Mouse (Mus musculus) liver (tissue): ENCODE measurements at regions not wholly inside any gene's neighbourhood (a gene's known extent, or its start where the extent isn't known, plus 50 kb on each side); places are given as distances from the start of the nearest gene placed in this dataset.

ENCODE experiments used
- DNase-seq: peaks from one replicate; pipeline ENCODE4 v3.0.0-alpha.2; 2020; ENCODE audit warnings: mixed read lengths

- no peak for DNase-seq
Measured at GRCm38 (mm10) chr9:120769056-120769455, 160.0 kb upstream of the Ctnnb1 start.

DNA sequence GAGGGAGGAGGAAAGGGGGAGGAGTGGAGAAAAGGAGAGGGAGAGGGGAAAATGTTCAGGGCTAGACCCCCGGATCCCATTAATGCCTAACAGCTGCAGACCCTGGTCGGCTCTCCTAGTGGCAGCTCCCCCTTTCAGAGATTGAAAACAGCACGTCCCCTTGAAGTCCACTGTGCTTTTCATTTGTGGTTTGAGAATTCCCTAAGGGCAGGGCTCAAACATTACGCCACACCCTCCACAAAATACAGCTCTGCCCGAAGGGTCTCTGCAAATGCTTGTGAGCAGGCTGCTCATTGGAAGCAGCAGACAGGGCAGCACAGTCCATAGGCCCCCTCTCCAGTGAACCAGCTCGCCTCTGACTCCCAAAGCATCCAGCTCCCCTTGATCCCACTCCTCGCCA is 159.3 kb upstream of the Ctnnb1 start:
- no peak for DNase-seq

DNA sequence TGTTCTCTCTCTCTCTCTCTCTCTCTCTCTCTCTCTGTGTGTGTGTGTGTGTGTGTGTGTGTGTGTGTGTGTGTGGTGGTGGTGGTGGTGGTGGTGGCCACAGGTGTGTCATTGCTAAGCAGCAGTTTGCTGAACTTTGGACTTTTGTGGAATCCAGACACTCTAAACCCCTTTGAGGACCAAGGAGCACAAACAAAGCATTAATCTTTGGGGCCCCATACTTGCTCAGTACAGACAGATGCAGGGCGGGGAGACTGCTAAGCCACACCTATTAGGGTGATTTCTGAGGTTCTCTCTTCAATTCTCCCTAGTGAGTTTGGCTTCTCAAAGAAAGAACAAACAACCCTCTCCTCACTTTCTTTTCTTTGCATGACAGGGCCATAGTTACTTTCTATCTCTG is 158.1 kb upstream of the Ctnnb1 start:
- no peak for DNase-seq

DNA sequence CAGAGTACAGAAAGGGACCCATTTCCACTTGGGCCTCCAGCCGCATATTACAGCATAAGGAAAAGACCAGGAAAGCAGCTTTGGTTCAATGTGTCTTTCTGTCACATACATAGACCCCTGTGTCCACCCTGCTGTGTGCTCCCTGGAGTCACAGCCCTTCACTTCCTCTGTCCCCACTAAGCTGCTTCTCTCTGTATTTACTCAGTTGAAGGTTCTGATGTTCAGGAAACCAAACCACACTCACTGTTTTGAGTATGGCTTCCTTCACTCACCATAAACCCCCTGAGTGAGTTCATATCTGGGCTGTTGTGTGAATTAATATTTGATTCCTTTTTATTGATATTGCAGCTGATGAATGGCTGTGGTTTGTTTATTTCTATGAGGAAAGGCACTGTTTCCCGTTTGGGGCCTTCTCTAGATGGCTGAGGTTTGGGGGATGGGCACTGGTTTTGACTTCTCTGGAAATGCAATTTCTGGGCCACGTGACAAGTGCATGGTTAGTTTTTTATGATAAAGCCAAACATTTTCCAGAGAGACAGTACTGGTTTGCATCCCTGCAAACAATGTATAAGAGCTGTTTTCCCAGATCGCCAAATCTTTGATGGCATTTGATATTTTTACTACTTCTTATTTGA is 157.0 kb upstream of the Ctnnb1 start:
- no peak for DNase-seq

DNA sequence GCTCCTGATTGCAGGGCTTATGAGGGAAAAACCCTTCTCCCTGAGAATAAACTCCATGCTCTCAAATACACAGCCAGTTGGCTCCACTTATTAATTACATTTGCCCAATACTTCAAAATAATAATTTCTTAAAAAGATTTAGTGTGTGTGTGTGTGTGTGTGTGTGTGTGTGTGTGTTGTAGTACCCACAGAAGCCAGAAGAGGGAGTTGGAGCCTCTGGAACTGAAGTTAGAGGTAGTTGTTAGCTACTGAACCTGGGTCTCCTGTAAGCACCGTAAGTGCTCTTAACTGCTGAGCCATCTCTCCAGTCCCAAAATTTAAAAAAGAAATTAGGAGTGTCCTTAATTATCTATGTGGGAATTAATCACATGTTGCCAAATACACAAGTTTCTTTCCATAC is 154.8 kb upstream of the Ctnnb1 start:
- DNase-seq, result no peak

DNA sequence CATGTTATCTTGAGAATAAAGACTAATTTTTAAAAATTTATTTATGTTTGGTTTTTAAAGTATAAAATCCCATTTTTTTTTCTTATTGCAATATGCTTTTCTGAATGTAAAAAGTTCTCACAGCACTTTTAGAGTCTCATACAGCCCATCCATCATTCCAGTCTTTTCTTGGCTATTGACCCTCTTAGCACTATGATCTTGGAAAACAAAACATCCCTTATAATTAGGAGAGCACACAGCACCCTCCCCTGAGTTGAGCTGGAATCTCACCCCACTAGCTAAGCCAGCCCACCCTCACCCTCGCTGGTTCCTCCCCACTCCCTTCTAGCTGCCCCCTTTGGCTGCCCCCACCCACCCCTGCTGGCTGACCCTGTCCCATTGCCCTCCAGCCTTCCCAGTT is 154.2 kb upstream of the Ctnnb1 start:
- no peak for DNase-seq

GRCm38 (mm10) chr9:120775721-120776120 is 153.3 kb upstream of the Ctnnb1 start:
- DNase-seq, result no peak

GRCm38 (mm10) chr9:120776456-120777001 is 152.5 kb upstream of the Ctnnb1 start:
- DNase-seq, result peak; percentile 14

- no peak for DNase-seq
Measured at GRCm38 (mm10) chr9:120777016-120777415, 152.0 kb upstream of the Ctnnb1 start.

GRCm38 (mm10) chr9:120777501-120777900 is 151.5 kb upstream of the Ctnnb1 start:
- DNase-seq, result no peak

- no peak for DNase-seq
Measured at GRCm38 (mm10) chr9:120778423-120778822, 150.6 kb upstream of the Ctnnb1 start.

DNA sequence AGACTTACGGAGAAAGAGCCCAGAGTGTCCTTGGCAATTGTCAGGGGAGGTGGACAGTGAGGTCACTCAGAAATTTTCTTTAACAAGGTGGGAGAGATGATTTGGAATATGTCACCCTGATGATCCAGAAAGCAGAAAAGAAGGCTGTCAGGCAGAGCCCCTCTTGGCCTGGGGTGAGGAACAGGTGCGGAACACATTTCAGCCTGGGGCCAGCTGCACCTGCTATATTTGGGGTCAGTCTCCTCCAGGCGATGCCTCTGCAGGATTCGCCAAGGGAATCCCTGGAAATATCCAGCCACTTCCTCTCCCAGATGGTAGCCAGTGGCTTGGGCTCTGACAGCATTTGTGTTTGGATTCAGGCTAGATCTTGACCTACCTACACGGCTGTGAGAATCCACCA is 134.8 kb upstream of the Ctnnb1 start:
- DNase-seq, result no peak

DNA sequence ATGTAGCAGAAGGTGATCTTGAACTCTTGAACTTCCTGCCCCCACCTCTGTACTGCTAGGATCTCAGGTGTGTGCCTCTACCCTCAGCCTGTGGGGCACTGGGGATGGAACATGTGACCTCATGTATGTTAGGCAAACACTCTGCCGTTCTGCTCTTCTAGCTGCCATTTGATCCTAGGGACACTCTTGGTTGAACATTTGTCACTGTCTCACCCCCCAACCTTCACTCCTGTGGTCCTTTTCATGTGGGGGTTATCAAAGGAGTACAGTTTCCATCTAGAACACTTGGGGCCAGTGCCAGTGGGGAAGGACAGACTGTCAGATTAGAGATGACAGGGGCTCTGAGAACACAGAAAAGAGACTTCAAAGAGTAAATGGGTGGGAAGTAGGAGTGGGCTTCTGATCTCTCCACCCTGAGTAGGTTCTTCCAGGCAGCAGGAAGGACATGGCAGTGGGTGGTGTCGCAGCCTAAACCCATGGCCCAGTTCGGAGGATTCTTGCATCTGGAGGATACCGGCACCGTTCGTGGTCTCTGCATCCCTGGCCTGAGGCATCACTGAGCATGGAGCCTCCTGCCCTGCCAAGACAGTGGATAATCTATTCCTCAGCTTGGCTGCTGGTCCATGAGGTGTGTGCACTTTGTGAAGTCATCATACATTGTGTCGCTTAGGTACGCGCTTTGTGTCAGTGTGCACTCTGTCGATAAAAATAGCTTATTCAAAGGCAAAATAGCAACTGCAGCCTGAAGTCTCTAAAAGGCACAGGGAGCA is 132.7 kb upstream of the Ctnnb1 start:
- no peak for DNase-seq

DNA sequence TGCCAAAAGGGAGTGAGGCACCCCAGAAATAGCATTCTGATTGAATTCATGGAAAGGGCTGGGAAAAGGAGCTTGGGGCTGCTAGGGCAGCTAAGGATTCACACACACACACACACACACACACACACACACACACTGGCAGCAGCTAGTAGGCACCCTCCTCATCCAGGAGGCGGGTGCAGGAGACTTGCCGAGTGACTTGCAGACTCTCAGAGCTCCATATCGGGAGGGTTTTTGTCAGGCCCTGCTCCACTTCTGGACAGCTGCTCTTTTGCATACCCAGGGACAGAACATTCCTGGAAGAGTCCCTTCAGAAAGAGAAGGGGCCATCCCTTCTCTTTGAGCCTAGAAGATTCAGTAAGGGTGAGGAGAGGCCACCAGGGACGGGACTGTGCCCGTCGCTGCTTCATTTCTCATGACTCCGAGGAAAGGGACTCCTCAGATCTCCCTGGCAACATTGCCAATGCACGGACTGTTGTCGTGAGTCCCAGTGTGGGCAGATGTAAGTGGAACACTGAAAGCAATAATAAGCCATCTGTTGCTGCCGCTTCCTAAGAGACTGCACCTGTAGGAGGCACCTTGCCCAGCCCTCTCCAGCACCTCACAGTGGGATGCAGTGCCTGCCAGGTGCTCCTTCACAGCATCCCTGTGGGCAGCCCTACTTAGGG is 130.9 kb upstream of the Ctnnb1 start:
- no peak for DNase-seq

- no peak for DNase-seq
Measured at GRCm38 (mm10) chr9:120798901-120799300, 130.1 kb upstream of the Ctnnb1 start.

DNA sequence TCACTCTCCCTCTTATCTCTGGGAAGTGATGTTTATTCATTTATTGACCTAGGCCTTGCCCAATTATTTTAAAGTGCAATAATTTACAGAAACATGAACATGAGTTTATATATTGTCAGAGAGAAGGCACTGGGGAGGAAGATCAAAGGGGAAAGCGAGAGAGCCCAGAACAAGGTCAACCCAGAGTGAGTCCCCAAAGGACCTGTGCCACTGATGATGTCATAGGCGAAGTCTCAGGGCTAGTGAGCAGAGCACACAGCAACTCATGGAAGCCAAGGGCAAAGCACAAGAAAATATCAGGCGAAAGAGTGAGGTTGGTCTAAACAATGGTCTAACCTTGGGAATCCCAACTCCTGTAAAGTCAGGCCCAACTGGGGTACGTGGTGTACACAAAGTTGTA is 126.4 kb upstream of the Ctnnb1 start:
- DNase-seq, result no peak

DNA sequence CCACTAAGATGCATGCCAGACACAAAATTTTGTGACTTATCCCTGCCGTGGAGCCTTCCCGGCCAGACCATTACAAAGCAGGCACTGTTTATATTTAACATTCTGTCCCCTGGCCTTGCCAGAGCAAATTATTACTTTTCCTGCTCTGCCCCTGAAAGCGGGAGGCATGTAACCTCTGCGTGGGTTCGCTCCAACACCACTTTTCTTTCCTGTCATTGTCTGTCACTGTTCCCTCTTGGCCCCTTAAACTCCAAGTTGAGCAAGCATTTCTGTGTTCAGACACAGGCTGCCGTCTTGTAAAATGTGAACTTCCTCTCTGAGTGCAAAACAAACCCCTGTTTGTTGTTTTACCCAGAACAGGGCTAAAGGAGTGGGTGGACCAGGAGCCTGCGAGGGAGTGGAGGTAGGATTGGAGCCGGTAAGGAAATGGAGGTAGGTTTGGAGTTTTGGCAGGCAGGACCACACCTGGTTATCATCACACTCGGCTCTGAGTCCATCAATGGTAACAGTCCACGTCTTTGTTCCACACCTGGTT is 124.2 kb upstream of the Ctnnb1 start:
- DNase-seq, result no peak

GRCm38 (mm10) chr9:120808741-120809425 is 120.1 kb upstream of the Ctnnb1 start:
- no peak for DNase-seq

DNA sequence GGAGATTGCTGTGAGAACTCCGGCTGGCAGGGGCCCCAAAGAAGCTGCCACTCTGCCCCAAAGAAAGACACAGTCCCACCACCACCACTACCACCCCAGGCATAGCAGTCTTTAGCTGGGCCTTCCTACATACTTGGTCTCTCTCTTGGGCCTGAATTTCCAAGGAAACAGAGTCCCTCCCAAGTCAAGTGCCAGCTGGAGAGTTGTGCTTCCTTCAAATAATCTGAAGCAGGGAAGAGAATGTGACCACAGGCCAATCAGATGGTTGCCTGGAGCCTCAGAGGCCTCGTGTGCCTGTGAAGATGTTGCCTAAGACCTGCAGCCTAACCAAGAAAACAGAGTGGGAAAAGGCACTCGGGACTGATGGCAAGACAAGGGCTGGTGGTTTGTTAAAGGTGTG is 117.5 kb upstream of the Ctnnb1 start:
- DNase-seq, result no peak

- DNase-seq, result no peak
Measured at GRCm38 (mm10) chr9:120812667-120813210, 116.3 kb upstream of the Ctnnb1 start.

DNA sequence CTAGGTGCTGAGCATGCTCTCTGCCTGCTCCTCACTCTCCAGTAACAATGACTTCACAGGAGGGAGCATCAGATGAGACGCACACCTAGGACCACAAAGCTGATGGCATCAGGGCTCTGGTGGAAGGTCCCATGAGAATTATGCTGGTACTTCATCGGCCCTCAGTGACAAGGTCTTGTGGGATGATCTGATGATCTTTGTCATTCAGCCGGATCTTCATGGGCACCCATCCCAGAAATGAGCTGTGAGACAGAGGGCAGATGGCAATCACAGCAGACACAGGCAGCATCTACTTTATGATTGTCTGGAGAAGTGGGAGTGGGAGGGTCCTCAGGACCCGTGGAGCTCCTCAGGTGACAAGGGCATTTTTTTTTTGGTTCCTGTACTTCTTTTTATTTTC is 114.7 kb upstream of the Ctnnb1 start:
- DNase-seq, result no peak

- DNase-seq, result no peak
Measured at GRCm38 (mm10) chr9:120818726-120819317, 110.2 kb upstream of the Ctnnb1 start.
